Mouse (Mus musculus): Measurements from ENCODE around the gene Shbg.

DNA sequence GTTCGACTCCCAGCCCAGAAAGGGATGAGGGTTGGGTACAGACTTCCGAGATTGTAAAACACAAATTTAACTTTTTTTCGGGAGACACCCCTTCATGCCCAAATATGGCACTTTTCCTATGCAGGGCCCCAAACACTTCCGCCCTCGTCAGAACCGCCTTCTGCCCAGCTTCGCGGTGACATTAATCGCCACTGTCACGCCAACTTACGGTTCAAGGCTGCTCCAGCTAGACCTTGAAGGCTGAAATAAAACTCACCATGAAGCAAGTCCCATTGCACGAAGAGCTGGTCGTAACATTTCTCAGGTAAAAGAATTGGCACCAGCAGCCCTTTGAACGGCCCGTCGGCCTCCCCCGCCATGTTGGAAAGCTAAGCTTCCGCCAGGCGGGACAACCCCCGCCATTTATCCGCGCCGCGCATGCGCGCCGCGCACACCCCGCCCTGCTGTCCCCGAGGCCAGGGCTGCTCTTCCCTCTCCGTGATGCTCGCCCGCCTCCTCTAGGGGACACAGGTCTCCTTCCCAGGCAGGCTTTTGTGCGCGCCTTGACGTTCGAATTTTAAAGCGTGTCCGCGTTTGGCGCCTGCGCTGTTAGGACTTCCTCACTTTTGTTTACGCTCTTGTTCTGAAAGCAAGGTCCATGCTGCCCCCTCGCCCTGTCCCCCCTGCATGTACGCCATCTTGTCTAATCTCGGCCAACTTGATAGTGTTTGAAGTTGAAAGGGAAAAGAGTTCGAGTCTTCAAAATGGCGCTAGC is 44.7 kb upstream of the Shbg start, which contains the start of gene Mpdu1:
- TF ChIP-seq GATA1 (IDR thresholded peaks at IDR 0.05; ENCODE audit: low read length) (no peak), TAL1 (IDR thresholded peaks at IDR 0.05; ENCODE audit: low read length) (no peak)
